Mouse (Mus musculus) brain, embryonic 14.5 days (tissue): ENCODE results near the gene Bcr.

Experiments used
- CTCF ChIP-seq: fragments of 200-500 bp; IDR thresholded peaks from 2 replicates; pipeline ENCODE4 v1.5.1; 2012; ENCODE audit warnings: inconsistent platforms, mild to moderate bottlenecking, moderate library complexity, borderline replicate concordance; ENCODE audit not compliant: insufficient read depth, insufficient read length; ENCODE audit errors: extremely low read depth
- POLR2A ChIP-seq: fragments of 200-500 bp; IDR thresholded peaks from 2 replicates; pipeline ENCODE4 v1.6.1; 2012; ENCODE audit warnings: mild to moderate bottlenecking, inconsistent platforms, borderline replicate concordance; ENCODE audit not compliant: poor library complexity, insufficient read depth, insufficient read length, severe bottlenecking; ENCODE audit errors: extremely low read depth

- TF ChIP-seq POLR2A (no peak), CTCF (no peak)
Observed at GRCm38 (mm10) chr10:75118444-75118843, 58.1 kb downstream of the Bcr start.
